Mouse (Mus musculus): ENCODE results near the gene Zfpl1. TPM values are rescaled to one million over a fixed set of nuclear protein-coding genes. Genes with fewer than 3 reads are reported as not detected.
A peak's percentile ranks its signal among the peaks of the same experiment; 100 is the strongest.
"Not testable (repeated sequence)": the region's sequence is repeated elsewhere in the genome, so short reads cannot be mapped to it uniquely, and the experiment has no call there.

Gene Zfpl1
- total and polyA plus RNA-seq, 2 experiments from 2014 or later = 36.1 to 55.5 TPM

GRCm38 (mm10) chr19:6047154-6047898 is 37.4 kb downstream of the Zfpl1 start:
- DNase-seq (ENCODE audit: low spot score) (no peak), ATAC-seq (ENCODE audit: insufficient read depth, low read depth) (peak; percentile 3; the same call in 1 of the 2 replicates)
- Histone ChIP-seq H3K27ac (ENCODE audit: low read depth) (peak overlapping the region; percentile 97), H3K9me3 (replicated peaks; ENCODE audit: control insufficient read depth, low read length) (no peaks in the 10 kb centered on the region), H3K4me1 (ENCODE audit: control insufficient read depth, insufficient read depth) (peaks cover 15% of the 10 kb centered on the region), H3K4me3 (ENCODE audit: low read depth, low read length) (peak overlapping the region; percentile 73), H3K9ac (replicated peaks; ENCODE audit: low read depth, low read length) (peak overlapping the region; percentile 88), H3K4me2 (ENCODE audit: low read depth, low read length) (peak overlapping the region; percentile 97), H3K27me3 (ENCODE audit: control insufficient read depth, insufficient read depth, low read length) (no peaks in the 10 kb centered on the region), H3K36me3 (replicated peaks; ENCODE audit: control insufficient read depth, insufficient read depth, low read length) (peaks cover 43% of the 10 kb centered on the region)
- TF ChIP-seq EP300 (IDR thresholded peaks at IDR 0.05; ENCODE audit: low read depth) (no peak), CTCF (IDR thresholded peaks at IDR 0.05; ENCODE audit: low read depth) (no peak)
- WGBS = under 1% methylated on average over 42 of the region's 44 CpGs

- Histone ChIP-seq H3K36me3 (replicated peaks; ENCODE audit: control insufficient read depth, insufficient read depth, low read length) (peaks cover 35% of the 10 kb centered on the region), H3K27ac (ENCODE audit: low read depth) (peak within 1 kb of the TSS; percentile 97), H3K9me3 (replicated peaks; ENCODE audit: control insufficient read depth, low read length) (no peaks in the 10 kb centered on the region), H3K4me1 (ENCODE audit: control insufficient read depth, insufficient read depth) (peaks cover 15% of the 10 kb centered on the region), H3K4me2 (ENCODE audit: low read depth, low read length) (peak within 1 kb of the TSS; percentile 97), H3K27me3 (ENCODE audit: control insufficient read depth, insufficient read depth, low read length) (no peaks in the 10 kb centered on the region), H3K9ac (replicated peaks; ENCODE audit: low read depth, low read length) (peak within 1 kb of the TSS; percentile 88), H3K4me3 (ENCODE audit: low read depth, low read length) (peak within 1 kb of the TSS; percentile 73)
- TF ChIP-seq EP300 (IDR thresholded peaks at IDR 0.05; ENCODE audit: low read depth) (peak; percentile 77), CTCF (IDR thresholded peaks at IDR 0.05; ENCODE audit: low read depth) (no peak)
- ATAC-seq (ENCODE audit: insufficient read depth, low read depth) (peak; percentile 88), DNase-seq (ENCODE audit: low spot score) (peak; percentile 95)
- WGBS = under 1% methylated on average over 65 of the region's 65 CpGs
These were observed 38.2 kb downstream of the Zfpl1 start, which contains the start of gene Syvn1 for GRCm38 (mm10) chr19:6046294-6047153. TSS of gene Syvn1 (plus strand) at chr19:6046576.

- peak overlapping the region; percentile 88 for H3K9ac ChIP-seq (replicated peaks; ENCODE audit: low read depth, low read length)
- H3K4me2 ChIP-seq (ENCODE audit: low read depth, low read length) = peak overlapping the region; percentile 97
- peaks cover 26% of the 10 kb centered on the region for H3K36me3 ChIP-seq (replicated peaks; ENCODE audit: control insufficient read depth, insufficient read depth, low read length)
- 10% methylated on average over 20 of the region's 20 CpGs for WGBS
- peak; percentile 69 for DNase-seq (ENCODE audit: low spot score)
- peaks cover 15% of the 10 kb centered on the region for H3K4me1 ChIP-seq (ENCODE audit: control insufficient read depth, insufficient read depth)
- peak overlapping the region; percentile 97 for H3K27ac ChIP-seq (ENCODE audit: low read depth)
- H3K27me3 ChIP-seq (ENCODE audit: control insufficient read depth, insufficient read depth, low read length) = no peaks in the 10 kb centered on the region
- H3K4me3 ChIP-seq (ENCODE audit: low read depth, low read length) = peak overlapping the region; percentile 73
- H3K9me3 ChIP-seq (replicated peaks; ENCODE audit: control insufficient read depth, low read length) = no peaks in the 10 kb centered on the region
- ATAC-seq (ENCODE audit: insufficient read depth, low read depth) = peak; percentile 26; the same call in 1 of the 2 replicates
- peak; percentile 20; the same call in 1 of the 2 replicates for TF ChIP-seq CTCF (IDR thresholded peaks at IDR 0.05; ENCODE audit: low read depth)
- no peak for TF ChIP-seq EP300 (IDR thresholded peaks at IDR 0.05; ENCODE audit: low read depth)
These were observed 39.1 kb downstream of the Zfpl1 start for GRCm38 (mm10) chr19:6045366-6046293.

GRCm38 (mm10) chr19:6044102-6044501 is 40.7 kb downstream of the Zfpl1 start:
- H3K27ac ChIP-seq (ENCODE audit: low read depth); ATAC-seq (ENCODE audit: insufficient read depth, low read depth); H3K9me3 ChIP-seq (replicated peaks; ENCODE audit: control insufficient read depth, low read length); H3K9ac ChIP-seq (replicated peaks; ENCODE audit: low read depth, low read length); H3K4me3 ChIP-seq (ENCODE audit: low read depth, low read length); H3K27me3 ChIP-seq (ENCODE audit: control insufficient read depth, insufficient read depth, low read length); H3K4me2 ChIP-seq (ENCODE audit: low read depth, low read length): not testable (repeated sequence)
- Histone ChIP-seq H3K36me3 (replicated peaks; ENCODE audit: control insufficient read depth, insufficient read depth, low read length) (peaks cover 11% of the 10 kb centered on the region), H3K4me1 (ENCODE audit: control insufficient read depth, insufficient read depth) (peaks cover 15% of the 10 kb centered on the region)
- peak; percentile 53 for DNase-seq (ENCODE audit: low spot score)
- 42% methylated on average over 4 of the region's 4 CpGs for WGBS
- TF ChIP-seq CTCF (IDR thresholded peaks at IDR 0.05; ENCODE audit: low read depth) = peak; percentile 54

GRCm38 (mm10) chr19:6042293-6042692 is 42.5 kb downstream of the Zfpl1 start:
- Histone ChIP-seq H3K27me3 (ENCODE audit: control insufficient read depth, insufficient read depth, low read length) (no peaks in the 10 kb centered on the region), H3K4me2 (ENCODE audit: low read depth, low read length) (no peak overlapping the region), H3K9me3 (replicated peaks; ENCODE audit: control insufficient read depth, low read length) (no peaks in the 10 kb centered on the region), H3K4me1 (ENCODE audit: control insufficient read depth, insufficient read depth) (0 out of 2 replicates have a peak, but pooled peaks cover 6% of the 10 kb centered on the region), H3K4me3 (ENCODE audit: low read depth, low read length) (no peak overlapping the region), H3K36me3 (replicated peaks; ENCODE audit: control insufficient read depth, insufficient read depth, low read length) (no peaks in the 10 kb centered on the region), H3K9ac (replicated peaks; ENCODE audit: low read depth, low read length) (no peak overlapping the region), H3K27ac (ENCODE audit: low read depth) (no peak overlapping the region)
- TF ChIP-seq CTCF (IDR thresholded peaks at IDR 0.05; ENCODE audit: low read depth) = no peak
- no peak for TF ChIP-seq EP300 (IDR thresholded peaks at IDR 0.05; ENCODE audit: low read depth)
- DNase-seq (ENCODE audit: low spot score) = no peak
- 66% methylated on average over 9 of the region's 9 CpGs for whole genome bisulfite sequencing
- ATAC-seq (ENCODE audit: insufficient read depth, low read depth) = no peak

Data from heart, postnatal 0 days (tissue).